Mouse (Mus musculus) lung, adult 2 months (tissue): ENCODE data around the gene Olfr480.

Experiments used
- CTCF ChIP-seq: fragments of 200-500 bp; IDR thresholded peaks from 2 replicates; pipeline ENCODE4 v1.5.1; 2011; ENCODE audit warnings: mild to moderate bottlenecking, low read length, control low read depth; ENCODE audit not compliant: insufficient read depth
- POLR2A ChIP-seq: fragments of 200-500 bp; IDR thresholded peaks from 2 replicates; pipeline ENCODE4 v1.6.1; 2011; ENCODE audit warnings: low read depth, mild to moderate bottlenecking, control low read depth, low read length, borderline replicate concordance; ENCODE audit errors: extremely low read depth

DNA sequence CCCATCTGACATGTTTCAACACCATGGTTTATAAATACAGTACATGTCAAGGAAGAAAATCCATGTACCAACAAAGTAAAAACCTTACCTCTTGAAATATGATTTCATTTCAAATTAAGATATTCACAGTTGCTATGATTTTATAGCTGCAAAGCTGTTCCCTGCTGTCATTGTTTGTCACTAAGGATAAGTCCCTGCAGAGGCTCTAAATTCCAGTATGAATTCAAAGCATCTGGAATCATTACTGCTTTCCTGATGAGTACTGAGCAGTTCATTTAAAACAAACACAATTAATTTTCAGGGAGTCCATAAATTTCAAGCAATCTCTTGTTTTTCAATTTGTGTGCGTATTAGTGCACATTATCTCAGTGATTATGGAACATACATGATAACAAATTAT is 30.3 kb upstream of the Olfr480 start, which contains the start of gene Olfr482:
- TF ChIP-seq CTCF (no peak), POLR2A (no peak)
